Mouse (Mus musculus): Measurements from ENCODE around the gene Bloc1s4.

Bloc1s4 gene

DNA sequence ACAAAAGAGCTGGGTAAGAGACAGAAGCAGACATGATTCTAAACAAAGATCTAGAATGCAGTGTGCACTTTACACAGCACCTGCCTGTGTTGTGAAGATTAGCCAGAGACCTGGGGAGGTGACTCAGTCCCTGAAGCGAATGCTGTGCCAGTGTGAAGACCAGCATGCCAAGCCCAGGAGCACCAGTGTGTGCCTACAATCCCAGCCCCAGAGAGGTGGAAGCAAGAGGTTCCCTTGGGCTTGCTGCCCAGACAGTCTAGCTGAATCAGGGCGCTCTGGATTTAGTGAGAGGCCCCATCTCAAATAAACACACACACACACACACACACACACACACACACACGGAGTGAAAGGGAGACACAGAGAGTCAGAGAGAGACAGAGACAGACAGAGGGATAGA lies 30.6 kb downstream of the Bloc1s4 start:
- no peak for DNase-seq (ENCODE audit: low spot score)

DNA sequence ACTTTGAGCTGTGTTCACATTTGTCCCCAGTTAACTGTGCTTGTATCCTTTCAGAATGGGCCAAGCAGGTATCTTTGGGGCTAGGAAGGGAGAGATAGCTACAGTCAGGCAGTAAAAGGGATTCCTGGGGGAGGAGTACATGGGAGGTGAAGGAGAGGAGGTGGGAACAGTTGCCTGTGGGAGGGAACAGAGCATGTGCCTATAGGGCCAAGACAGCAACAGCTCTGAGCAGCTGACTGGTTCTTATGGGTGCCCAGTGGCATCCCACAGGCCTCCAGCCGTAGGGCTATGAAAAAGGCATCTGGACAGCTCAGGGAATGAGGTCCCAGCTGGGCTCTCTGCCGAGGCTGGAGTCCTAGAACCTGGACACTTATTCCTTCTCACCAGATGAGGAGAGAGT lies 31.6 kb downstream of the Bloc1s4 start:
- DNase-seq (ENCODE audit: low spot score), result no peak

DNA sequence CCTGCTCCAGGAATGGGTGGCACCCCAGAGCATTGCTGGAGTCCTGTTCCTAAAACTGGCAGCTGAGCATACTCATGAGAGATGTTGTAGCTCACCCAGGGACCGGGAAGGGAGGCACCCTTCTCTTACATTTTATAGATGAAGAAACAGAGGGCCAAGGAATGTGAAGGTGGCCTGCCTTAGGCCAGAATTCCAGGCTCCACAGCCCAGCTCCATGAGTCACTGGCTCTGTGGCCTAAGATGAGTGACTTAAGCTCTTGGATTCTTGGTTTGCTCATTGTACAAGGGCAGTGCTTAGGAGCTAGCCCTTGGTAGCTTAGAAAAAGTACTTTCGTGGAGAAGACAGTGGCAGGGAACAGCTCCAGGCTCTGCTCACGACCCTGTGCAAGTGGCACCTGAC lies 33.6 kb downstream of the Bloc1s4 start:
- DNase-seq (ENCODE audit: low spot score), result no peak

DNA sequence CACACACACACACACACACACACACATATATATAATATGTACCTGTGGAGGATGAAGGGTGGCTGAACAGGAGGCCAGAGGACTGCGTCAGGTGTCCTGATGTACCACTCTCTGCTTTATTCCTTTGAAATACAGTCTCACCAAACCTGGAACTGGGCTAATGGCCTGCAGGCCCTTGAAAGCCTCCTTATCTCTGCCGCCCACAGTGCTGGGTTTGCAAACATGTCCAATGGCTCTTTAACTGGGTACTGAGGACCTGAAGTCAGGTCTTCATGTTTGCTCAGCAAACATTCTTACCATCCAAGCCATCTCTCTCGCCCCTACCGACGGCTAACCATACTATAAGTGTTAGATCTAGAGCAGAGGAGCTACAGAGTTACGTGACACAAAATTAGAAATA lies 34.8 kb downstream of the Bloc1s4 start:
- peak; percentile 54 for DNase-seq (ENCODE audit: low spot score)

DNA sequence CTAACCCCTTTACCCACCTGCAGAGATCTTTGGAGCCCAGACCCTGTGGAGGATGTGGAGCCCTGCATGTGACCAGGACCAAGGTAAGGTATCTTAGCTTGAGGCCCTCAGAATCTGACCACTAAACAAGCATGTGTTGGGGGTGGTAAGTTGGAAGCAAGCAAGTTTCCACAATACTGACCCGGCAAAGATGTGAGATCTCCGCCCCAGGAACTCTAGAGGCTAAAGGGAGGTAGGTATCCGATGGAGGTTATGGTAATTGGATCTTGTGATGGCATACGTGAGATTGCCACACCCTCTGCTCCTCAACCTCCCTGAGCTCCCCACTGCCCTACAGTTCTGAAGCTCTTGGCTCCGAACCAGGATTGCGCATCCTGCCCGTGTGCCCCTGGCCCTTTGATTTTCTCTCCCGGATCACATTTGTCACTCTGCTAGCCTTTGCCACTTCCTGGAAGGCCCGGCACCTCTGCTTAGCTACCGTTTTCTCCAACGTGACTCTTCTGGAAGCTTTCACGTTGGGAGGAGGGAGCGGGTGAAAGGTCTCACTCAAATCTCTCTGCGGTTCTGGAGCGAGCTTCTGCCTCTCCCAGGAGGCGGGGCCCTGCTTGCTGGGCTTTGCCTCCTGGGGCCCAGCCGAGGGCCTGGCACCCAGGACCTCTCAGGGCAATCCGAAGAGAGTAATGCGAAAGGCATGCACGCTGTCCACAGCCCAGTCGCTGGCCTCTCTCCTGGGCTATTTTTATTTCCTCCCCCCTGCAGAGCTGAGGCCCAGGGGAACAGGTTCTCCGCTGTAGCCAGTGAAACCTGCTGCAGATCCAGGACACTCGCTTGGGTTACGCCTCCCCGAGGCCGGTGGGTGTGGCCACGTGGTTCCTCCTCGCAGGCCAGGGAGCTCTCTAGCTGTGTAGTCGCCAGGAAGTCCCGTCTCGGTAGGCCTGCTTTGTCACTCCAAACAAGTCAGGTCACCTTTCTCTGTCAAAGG lies 35.6 kb downstream of the Bloc1s4 start:
- peak; percentile 93 for DNase-seq (ENCODE audit: low spot score)

DNA sequence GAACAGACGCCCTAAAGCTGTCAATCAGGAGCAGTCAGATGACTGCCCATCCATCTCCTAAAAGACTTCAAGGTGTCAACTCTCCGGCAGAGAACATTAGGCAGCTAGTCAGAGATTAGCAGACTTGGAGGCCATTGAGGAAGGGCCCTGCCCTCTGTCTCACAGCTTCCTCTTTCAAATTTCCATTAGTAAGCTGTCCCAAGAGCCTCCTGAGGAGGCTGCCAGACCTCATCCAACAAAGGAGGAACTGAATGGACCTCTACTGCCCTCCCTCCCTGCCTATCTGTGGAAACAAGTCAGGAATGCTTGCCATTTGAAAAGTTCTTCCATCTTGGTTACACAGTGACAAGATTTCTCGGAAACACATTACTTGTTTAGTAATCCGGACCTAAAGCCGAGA lies 36.6 kb downstream of the Bloc1s4 start:
- peak; percentile 49 for DNase-seq (ENCODE audit: low spot score)

DNA sequence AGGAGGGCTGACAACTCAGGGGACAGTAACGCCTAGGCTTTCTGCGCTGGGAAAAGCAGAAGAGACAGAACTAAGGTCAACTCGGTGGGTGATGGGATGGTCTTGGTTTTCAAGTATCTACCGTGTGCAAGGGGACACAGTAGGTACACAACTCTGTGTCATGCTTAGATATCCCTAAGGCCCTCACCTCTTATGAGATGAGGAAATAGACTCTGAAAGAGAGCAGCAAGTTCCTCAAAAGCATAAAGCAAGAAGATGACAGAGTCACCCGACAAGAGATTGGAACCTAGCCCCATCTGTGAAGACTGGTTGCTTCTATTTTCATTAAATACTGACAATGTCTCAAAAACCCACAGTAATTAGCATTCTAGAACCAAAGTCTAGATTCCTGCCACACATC lies 42.7 kb downstream of the Bloc1s4 start:
- no peak for DNase-seq (ENCODE audit: low spot score)

DNA sequence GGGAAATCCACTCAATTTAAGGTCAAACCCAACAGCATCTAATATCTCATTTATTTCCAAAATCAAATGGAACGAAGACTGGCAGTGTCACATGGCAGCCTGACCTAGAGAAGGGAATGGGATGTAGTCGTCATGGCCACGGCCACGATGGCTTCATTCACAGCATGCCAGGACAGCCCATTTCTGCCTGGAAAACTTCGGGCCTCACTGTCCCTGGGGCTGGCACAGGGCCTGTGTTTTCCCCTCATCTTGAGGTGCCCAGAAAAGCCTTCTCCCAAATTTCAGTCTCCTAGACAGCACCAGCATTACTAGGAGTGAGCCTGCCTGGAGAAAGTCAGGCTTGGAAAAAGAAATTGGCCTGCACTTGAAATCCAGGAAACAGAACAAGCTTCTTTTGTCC lies 43.1 kb downstream of the Bloc1s4 start:
- no peak for DNase-seq (ENCODE audit: low spot score)

DNA sequence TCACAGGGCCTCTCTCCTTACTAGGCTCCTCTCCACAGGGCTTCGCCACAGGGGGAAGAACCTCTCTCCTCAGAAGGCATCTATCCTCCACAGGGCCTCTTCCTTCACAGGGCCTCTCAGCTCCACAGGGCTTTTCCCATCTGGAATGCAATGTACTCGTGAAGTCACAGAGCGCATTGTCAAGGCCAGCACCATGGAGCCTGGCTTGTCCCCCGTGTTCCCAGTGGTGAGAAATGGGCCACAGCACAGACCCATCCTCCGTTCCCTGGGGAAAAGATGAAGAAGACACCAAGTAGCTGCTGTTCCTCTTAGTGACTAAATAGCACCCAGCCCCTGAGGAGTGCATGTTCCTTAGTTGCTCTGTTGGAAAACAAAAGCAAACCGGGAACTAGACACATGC lies 43.8 kb downstream of the Bloc1s4 start:
- DNase-seq (ENCODE audit: low spot score), result no peak

DNA sequence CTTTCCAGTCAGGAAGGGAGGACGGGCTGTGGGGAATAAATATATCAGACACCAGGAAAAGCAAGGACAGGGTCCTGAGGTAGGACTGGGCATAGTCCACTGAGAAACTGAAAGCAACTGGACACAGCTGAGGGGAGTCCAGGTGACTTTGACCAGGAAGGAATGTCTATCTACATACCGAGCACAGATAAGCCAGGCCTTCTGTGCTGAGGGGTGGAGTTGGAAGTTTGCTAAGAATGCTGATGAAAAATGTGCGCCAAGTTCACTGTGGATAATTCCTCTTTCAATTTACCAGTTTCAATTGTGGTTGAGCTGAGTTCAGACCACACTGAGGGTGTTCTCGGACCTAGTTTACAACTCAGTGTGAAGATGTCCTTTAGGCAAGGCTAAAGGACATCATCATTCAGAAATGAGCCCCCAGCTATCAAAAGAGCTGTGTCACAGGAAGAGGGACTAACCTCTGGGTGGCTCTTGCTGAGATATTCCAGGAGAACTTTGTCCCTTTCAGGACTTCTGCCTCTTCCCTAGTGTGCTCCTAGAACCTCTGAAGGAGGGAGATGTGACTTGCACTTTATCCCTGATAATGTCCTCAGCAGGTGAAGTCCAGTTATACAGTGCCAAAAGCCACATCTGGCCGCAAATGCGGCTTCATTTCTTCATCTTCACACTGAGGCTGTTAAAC lies 47.4 kb downstream of the Bloc1s4 start:
- no peak for DNase-seq (ENCODE audit: low spot score)

DNA sequence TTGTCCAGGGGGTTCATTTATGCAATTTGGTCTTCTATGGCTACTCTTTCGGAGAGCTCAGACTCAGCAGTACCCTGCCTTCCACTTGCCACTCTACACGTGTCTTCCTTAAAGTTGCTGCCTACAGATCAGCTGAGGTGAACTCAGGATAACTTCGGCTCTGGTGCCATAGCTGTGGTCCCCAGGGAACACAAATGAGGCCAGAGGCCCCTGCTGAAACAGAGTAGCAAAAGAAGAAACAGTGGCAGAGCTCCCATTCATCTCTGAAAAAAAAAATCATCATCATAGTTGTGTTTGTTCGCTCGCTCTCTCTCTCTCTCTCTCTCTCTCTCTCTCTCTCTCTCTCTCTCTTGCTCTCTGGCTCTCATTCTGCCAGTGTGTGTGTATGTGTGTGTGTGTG lies 49.8 kb downstream of the Bloc1s4 start:
- DNase-seq (ENCODE audit: low spot score), result no peak

DNA sequence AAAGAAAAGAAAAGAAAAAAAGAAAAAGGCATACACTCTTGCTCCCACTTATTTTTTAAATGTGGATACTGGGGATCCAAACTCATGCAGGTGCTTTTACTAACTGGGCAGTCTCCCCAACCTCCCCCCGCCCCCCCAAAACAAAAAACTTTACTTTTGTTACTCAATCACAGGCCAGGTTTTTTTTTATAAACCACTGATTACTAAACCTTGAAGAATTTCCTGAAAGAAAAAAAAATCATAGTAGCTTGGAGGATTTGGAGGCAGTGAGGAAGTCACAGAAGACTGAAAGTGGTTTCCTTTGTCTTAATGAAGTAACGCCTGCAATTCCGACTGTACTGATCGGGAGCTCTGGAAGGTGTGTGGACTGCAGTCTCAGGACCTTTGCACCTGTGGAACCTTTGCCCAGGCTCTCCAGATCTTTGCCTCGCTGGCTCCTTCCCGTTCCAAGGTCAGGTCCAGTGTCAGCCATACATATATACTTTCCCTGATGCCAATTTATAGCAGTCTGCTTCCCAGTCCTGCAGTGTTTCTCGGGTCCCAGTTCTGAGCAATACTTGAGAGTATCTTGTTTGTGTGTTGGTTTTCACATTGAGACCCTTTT lies 50.3 kb downstream of the Bloc1s4 start:
- DNase-seq (ENCODE audit: low spot score), result no peak
